Mouse (Mus musculus) monocyte, adult 2 months (primary cell): ENCODE measurements around the gene Chid1.

Experiments used
- DNase-seq, 2 experiments: peaks; one replicate each; pipeline ENCODE4 v3.0.0; 2022; ENCODE audit warnings: low spot score in 2 of 2, low read depth in 1 of 2

The Chid1 gene

DNA sequence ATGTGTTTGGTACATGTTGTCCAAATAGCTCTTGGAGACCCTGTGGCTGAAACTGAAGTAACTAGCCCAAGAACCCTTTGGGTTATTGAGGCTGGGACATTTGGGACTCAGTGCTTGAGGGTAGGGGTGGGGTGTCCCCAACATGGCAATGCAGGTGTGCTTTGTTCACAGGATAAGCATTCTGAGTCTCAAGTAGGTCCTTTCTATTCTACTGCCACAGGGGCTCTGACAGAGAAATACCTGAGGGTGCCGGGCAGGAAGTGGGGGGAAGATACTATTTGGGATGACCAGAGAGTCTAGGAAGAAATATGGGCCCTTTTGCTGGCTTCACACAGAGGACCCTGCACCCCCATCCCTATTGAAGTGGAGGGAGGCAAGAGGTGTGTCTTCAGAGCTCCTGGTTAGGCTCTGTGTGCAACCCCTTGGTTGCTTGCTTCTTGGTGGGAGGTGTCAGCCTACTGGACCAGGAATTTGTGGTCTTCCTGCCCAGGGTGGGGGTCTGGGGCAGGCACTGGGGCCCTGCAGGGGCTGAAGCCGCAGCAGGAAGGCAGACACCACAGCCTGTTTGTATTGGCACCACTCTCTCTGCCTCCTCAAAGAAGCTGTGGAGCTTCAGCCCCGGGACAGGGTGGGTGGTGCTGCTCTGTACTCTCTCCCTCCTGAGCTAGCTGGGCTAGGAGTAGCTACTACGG lies 61.9 kb downstream of the Chid1 start:
- DNase-seq, result no peak

- no peak for DNase-seq
Observed at GRCm38 (mm10) chr7:141476981-141477370, 62.7 kb downstream of the Chid1 start.

DNA sequence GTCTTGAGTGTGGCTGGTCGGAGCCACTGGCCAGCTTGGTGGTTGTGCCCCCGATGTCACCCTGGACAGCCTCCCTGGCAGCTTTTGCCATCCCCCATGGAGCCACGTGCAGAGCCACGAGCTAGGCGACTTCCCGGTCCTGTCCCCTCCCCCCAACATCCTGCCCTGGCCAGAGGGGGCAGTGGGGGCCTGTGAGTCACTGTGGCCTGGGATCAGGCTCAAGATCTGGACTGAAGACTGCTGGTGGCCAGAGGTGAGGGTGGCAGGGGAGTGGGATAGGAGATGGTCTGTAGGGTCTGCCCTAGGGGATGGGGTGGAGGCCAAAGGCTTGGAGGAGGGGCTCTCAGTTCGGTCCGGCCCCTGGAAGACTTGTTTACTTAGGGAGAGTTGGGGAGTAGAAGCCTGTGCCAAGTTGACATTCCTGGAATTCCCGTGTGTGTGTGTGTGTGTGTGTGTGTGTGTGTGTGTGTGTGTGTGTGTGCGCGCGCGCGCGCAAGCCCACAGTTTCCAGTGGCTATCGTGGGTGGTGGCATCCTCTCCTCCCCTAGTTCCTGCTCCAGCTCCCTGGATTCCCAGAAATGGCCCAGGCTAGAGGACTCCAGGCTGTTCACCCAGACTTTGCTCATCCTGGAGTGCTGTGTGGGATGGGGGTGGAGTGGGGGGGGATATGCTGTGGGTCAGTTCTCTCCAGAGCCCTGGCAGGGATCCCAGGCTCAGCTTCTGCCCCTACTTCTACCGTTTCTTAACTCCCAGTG lies 63.3 kb downstream of the Chid1 start:
- no peak for DNase-seq

- DNase-seq, result no peak
Observed at GRCm38 (mm10) chr7:141475805-141476158, 63.9 kb downstream of the Chid1 start.

DNA sequence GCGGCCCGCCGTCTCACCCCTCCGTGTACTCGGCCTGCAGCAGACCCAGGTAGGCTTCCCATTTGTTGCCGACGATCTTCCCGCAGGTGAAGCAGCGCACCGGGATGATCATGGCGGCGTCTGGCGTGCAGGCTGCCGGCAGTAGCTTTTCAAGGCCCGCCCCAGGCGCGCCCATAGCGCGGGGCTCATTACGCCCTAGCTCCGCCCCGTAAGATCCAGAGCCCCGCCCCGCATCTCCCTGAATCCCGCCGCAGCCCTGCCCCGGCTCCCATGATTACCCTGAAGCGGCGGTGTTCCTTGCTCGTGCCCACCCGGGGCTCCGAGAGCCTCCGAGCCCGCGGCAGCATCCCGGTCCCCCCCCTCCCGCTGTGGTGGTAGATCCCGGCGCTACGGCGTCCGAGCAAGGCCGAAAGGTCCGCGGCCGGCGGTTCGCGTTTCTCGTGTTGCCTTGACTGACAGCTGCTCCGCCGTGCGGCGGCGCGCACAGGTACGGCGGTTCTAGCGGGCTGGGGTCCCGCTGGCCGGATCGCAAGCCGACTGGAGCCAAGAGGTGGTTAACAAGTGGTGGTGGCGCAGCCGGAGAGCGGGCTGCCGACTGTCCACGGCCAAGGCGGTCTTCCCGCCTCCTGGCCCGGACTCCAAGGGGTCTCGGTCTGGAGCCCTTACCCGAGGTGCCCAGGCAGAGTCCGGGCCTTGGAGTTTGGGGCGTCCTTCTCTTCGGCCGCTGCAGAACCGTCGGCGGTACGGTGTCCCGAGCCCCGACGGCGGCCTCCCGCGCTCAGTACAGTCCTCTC lies 64.4 kb downstream of the Chid1 start, which contains the start of the genes Polr2l and Tspan4:
Polr2l (minus strand) TSS at position 122 of the 794 bp plus-strand sequence.
Tspan4 (plus strand) TSS at position 230 of the 794 bp plus-strand sequence.
- peak; percentile 56 to 72 for DNase-seq

GRCm38 (mm10) chr7:141474160-141474559 lies 65.5 kb downstream of the Chid1 start:
- no peak for DNase-seq

DNA sequence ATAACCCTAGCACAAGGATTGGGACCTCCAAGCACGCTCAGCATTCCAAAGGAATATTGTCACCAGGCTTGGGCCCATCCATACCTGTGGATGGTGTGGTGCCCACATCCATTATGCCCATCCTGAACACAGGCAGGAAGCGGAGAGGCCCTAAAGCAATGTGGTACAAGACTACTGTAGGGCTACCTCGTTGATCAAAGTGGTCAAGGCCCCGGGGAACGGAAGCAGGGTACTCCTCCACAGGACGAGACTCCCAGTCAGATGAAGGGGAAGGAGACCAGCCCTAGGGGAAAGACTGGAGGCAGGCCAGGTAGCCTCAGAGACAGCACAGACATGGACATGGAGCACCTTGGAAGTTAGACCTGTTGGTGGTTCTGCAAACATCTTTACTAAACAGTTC lies 66.9 kb downstream of the Chid1 start:
- no peak for DNase-seq

DNA sequence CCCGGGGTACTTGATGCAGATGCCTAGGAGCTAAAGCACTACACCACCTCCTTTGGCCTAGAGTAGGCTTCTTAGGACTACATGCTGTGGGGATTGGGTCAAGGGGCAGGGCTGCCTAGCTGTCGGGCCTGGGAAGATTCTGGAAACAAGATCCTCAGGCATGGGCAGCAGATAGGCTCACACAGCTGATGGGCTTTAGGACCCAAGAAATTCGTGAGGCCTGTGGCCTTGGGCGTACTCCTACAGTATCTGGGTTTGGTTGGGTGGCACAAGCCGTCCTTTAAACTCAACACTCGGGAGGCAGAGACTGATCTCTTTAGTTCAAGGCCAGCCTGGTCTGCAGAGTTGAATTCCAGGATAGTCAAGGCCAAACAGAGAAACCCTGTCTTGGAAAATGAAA lies 67.4 kb downstream of the Chid1 start:
- no peak for DNase-seq

- no peak for DNase-seq
Observed at GRCm38 (mm10) chr7:141471236-141471635, 68.4 kb downstream of the Chid1 start.

GRCm38 (mm10) chr7:141470637-141470944 lies 69.1 kb downstream of the Chid1 start:
- DNase-seq, result no peak

- DNase-seq, result no peak
Observed at GRCm38 (mm10) chr7:141469901-141470636, 69.6 kb downstream of the Chid1 start.

GRCm38 (mm10) chr7:141469352-141469751 lies 70.3 kb downstream of the Chid1 start:
- DNase-seq, result no peak

- DNase-seq, result no peak
Observed at GRCm38 (mm10) chr7:141468522-141469211, 71.0 kb downstream of the Chid1 start.

DNA sequence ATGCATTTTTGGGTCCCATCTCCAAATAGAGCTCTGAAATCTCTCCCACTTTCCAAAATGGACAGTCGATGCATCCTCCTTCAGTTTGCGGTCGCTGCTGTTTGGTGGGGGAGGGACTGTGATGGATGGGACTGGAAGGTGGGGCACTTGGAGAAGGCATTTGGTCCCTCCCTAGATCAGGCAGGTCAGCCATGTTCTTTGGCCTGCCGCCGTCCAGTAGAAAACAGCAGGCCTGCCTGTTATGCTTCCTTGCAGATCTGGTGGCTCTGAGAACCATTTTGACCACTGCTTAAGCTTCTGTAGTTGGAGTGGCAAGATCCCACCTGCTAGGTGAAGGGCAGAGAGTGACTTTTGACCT lies 71.5 kb downstream of the Chid1 start:
- no peak for DNase-seq

DNA sequence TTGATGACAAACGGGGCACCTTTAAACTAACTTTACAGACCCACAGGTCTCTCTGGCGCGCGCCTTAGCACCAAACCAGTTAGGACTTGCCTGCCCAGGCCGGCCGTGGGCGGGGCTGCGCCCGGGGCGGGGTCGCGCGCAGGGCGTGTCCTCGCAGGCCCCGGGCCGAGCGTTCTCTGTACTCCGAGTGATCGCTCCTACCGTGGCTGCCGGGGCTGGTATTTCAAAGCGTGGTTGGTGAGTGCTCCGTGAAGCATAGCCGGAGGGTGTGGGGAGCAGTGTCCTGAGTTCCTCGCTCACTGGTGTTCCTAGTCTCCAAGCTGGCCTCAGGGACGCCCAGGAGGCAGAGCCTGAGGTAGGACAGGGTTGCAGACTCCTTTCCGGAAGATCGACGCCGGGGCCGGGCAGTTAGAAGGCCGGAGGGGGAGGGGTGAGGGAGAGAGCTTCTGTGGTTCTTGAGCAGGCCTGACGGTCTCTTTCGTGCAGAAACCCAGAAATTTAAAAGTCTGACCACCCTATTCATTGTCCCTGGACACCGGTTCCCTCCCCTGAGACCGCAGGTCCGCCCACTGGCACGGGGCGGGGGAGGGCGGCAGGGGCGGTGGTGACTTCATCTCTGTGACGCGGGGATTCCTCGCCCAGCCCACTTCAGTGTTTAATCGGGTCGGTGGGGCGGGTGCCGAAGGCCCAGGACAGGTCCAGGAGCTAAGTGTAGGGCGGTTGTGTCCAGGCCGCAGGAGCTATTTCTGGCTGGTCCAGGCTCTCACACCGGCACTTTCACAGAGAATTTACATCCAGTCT lies 72.2 kb downstream of the Chid1 start, which contains the start of gene Cd151:
Cd151 (plus strand) TSS at position 163 of the 801 bp plus-strand sequence.
- peak in 1 of 2 experiments; percentile 60 for DNase-seq

DNA sequence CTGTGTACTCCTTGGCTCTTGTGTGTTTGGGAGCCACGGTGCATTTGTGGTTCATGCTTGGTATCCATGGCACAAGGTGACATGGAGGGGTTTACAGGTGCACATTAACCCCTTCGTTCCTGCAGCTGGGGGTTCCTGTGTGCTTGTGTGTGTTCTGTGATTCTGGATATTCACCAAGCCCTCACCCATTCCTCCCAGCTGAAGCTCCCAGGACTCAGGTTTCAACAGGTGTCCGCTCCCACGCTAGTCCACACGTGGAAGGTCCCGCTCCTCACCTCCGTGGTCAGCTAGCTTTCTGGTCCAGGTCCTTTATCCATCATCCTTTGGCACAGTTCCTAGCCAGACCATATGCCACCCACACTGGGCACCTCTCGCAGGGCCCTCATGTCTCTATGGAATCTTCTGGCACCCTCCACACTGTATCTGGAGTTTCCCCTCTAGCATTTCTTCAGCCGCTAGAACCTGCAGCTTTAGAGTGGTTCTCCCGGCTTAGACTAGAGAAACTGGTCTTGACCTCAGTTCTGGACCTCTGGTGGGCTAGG lies 73.0 kb downstream of the Chid1 start:
- DNase-seq, result no peak

- no peak for DNase-seq
Observed at GRCm38 (mm10) chr7:141466045-141466394, 73.6 kb downstream of the Chid1 start.

DNA sequence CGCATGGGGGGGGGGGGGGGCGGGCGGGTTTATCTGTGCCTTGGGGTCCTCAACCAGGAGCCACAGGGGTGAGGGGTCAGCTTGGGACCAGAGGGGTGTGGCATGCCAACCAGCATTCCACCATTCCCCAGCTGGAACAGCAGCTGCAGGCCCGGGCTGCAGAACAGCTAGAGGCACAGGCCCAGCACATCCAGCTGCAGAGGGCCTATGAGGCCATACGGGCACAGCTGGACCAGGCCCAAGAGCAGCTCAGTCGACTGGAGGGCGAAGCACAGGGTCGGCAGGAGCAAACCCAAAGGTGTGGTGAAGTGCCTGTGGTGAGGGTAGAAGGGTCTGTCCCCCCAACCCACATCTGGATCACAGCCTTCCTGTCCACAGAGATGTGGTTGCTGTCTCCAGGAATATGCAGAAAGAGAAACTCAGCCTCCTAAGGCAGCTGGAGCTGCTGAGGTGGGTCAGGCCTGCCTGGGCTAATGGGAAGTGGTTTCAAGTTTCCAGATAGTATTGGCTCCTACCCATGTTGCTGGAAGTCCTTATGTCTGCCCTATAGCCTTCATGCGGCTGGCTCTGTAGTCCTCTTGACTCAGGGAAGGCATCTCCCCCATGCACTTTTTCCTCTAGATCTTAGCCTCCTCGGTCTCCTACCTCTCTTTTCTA lies 74.1 kb downstream of the Chid1 start:
- no peak for DNase-seq

DNA sequence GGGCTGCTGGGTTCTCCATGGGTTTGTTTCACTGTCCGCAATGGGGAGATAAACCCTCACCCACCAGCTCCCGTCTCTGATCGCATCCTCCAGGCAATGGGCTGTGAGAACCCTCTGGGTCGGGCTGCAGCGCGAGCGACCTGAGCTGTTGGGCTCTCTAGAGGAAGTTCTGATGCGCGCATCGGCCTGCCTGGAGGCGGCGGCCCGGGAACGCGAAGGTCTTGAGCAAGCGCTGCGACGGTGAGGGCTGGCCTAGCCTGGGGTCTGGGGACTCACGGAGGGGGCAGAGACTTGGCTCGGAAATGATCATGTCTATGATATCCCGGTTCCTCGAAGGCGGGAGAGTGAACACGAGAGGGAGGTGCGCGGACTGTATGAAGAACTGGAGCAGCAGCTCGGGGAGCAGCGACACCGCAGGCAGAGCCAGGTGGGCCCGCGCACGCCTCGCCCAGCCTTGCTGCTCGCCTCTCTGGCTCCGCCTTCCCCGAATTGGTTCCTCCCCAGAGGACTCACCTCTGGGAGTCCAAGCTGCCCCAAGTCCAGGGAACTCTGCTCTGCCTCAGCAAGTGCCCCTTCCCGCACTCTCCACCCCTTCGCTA lies 75.0 kb downstream of the Chid1 start:
- no peak for DNase-seq
